Comparison of ENCODE assay signal across 16 mouse cellular contexts in genomic region chr7:49635971-49636370, GRCm38 (mm10). TPM values are rescaled to one million over a fixed set of nuclear protein-coding genes. Genes with fewer than 3 reads are reported as not detected.
DNase-seq lines count a peak whose midpoint lies in the region; ATAC-seq and TF ChIP-seq lines count a peak whose summit lies in the region.
"Had no signal": no experiment of that assay in that cellular context is flagged by ENCODE, and none has a peak within 500 bp of the region (broad histone marks: within the 10 kb centered on the region; RNA-seq: fewer than 3 reads in every experiment).

No protein-coding gene starts in this region.

- peak; percentile 49 for DNase-seq in brain, embryonic 14.5 days (ENCODE audit: low read depth)
- no peak for DNase-seq in forebrain, embryonic 14.5 days (ENCODE audit: low spot score)
- DNase-seq in midbrain, embryonic 11.5 days (ENCODE audit: low spot score, missing footprints) = peak; percentile 96
- no peak for DNase-seq in urinary bladder, adult 18-20 months (ENCODE audit: low spot score in 2 of 2)
- no peak for DNase-seq in layer of hippocampus, adult 8-10 months (ENCODE audit: low spot score in 2 of 2)
- DNase-seq in frontal cortex, postnatal 10 days (ENCODE audit: low spot score in 2 of 2) = no peak
- DNase-seq: gastrocnemius, postnatal 25 days; heart, postnatal 10 days; kidney, adult 9 months had no signal

- WGBS in forebrain, embryonic 14.5 days = under 1% methylated on average over 22 of the region's 22 CpGs
- WGBS in midbrain, embryonic 11.5 days = 0% methylated on average over 22 of the region's 22 CpGs

- H3K27ac ChIP-seq in forebrain, embryonic 14.5 days (ENCODE audit: low read depth, low read length) = no peak overlapping the region
- peak overlapping the region; percentile 84 for H3K27ac ChIP-seq in midbrain, embryonic 11.5 days (ENCODE audit: low read depth, low read length)
- H3K27ac ChIP-seq: layer of hippocampus, adult 2 months; lung, embryonic 15.5 days; stomach, postnatal 0 days had no signal

- H3K4me3 ChIP-seq in E14TG2a.4 (replicated peaks; ENCODE audit: low read length) = peak overlapping the region; percentile 45
- H3K4me3 ChIP-seq in forebrain, embryonic 14.5 days (ENCODE audit: low read depth, low read length) = 0 out of 2 replicates have a peak overlapping the region, but pooled peaks have one; percentile 6
- H3K4me3 ChIP-seq in midbrain, embryonic 11.5 days (ENCODE audit: low read depth, low read length) = peak overlapping the region; percentile 56
- H3K4me3 ChIP-seq: layer of hippocampus, adult 2 months; lung, embryonic 15.5 days had no signal

- H3K9ac ChIP-seq in forebrain, embryonic 14.5 days (ENCODE audit: low read length) = no peak overlapping the region
- H3K9ac ChIP-seq in midbrain, embryonic 11.5 days (ENCODE audit: low read length) = peak overlapping the region; percentile 76
- H3K9ac ChIP-seq: lung, embryonic 15.5 days had no signal

- no peak for ATAC-seq in forebrain, embryonic 14.5 days
- ATAC-seq in midbrain, embryonic 11.5 days (ENCODE audit: low FRiP score) = no peak
- ATAC-seq in activated CD4-positive, CD25-positive, alpha-beta regulatory T cell, adult 4 months = no peak

- TF ChIP-seq CTCF in E14TG2a.4 (conservative IDR thresholded peaks at IDR 0.05; ENCODE audit: low read length) = no peak
- no peak for TF ChIP-seq CTCF in brain, embryonic 14.5 days (IDR thresholded peaks at IDR 0.05; ENCODE audit: borderline replicate concordance, extremely low read depth, insufficient read depth, insufficient read length)

- peaks cover 97% of the 10 kb centered on the region for H3K27me3 ChIP-seq in E14TG2a.4 (ENCODE audit: insufficient read depth, low read length)
- H3K27me3 ChIP-seq in forebrain, embryonic 14.5 days (replicated peaks; ENCODE audit: control insufficient read depth, insufficient read depth, low read length) = peaks cover 81% of the 10 kb centered on the region
- H3K27me3 ChIP-seq in midbrain, embryonic 11.5 days (ENCODE audit: control insufficient read depth, insufficient read depth, low read length) = peaks cover 62% of the 10 kb centered on the region

- H3K4me1 ChIP-seq in E14TG2a.4 (replicated peaks; ENCODE audit: low read depth, low read length) = peaks cover 79% of the 10 kb centered on the region
- H3K4me1 ChIP-seq in forebrain, embryonic 14.5 days (ENCODE audit: control insufficient read depth, insufficient read depth, low read length) = peaks cover 20% of the 10 kb centered on the region
- H3K4me1 ChIP-seq in midbrain, embryonic 11.5 days (ENCODE audit: control insufficient read depth, insufficient read depth, low read length) = peaks cover 51% of the 10 kb centered on the region

- H3K4me2 ChIP-seq in forebrain, embryonic 14.5 days (ENCODE audit: low read length) = no peak overlapping the region
- peak overlapping the region; percentile 49 for H3K4me2 ChIP-seq in midbrain, embryonic 11.5 days

- no peak for TF ChIP-seq POLR2A in brain, embryonic 14.5 days (IDR thresholded peaks at IDR 0.05; ENCODE audit: borderline replicate concordance, extremely low read depth, insufficient read depth, insufficient read length, poor library complexity, severe bottlenecking)

- no peaks in the 10 kb centered on the region for H3K36me3 ChIP-seq in E14TG2a.4 (ENCODE audit: insufficient read depth, low read length)
- no peaks in the 10 kb centered on the region for H3K36me3 ChIP-seq in forebrain, embryonic 14.5 days (ENCODE audit: control insufficient read depth, insufficient read depth, low read length)
- no peaks in the 10 kb centered on the region for H3K36me3 ChIP-seq in midbrain, embryonic 11.5 days (ENCODE audit: control insufficient read depth, insufficient read depth, low read length)
- H3K36me3 ChIP-seq: lung, embryonic 15.5 days had no signal

- H3K9me3 ChIP-seq in E14TG2a.4 (ENCODE audit: low read length) = no peaks in the 10 kb centered on the region
- H3K9me3 ChIP-seq in forebrain, embryonic 14.5 days (replicated peaks; ENCODE audit: control insufficient read depth, low read length) = no peaks in the 10 kb centered on the region
- no peaks in the 10 kb centered on the region for H3K9me3 ChIP-seq in midbrain, embryonic 11.5 days (ENCODE audit: control insufficient read depth, low read length)
- H3K9me3 ChIP-seq: lung, embryonic 15.5 days had no signal

RNA-seq across cellular contexts. Expression of gene Dbx1, which starts 0.7 kb away (rescaled TPM):
- polyA plus RNA-seq in brain, embryonic 14.5 days (2012; rRNA removed) = 9.6 and 14.1 TPM in 2 replicates
- 3.2 and 3.8 TPM in 2 replicates for polyA plus RNA-seq in forebrain, embryonic 14.5 days (2014; fragmentation: Nextera tagmentation; extraction: Ambion mirVana)
- polyA plus RNA-seq in midbrain, embryonic 11.5 days (2014; fragmentation: Nextera tagmentation; extraction: Ambion mirVana) = 168 and 182 TPM in 2 replicates
- polyA plus RNA-seq in activated CD4-positive, CD25-positive, alpha-beta regulatory T cell, adult 4 months (2017; shearing (Covaris generic)) = not detected
- total RNA-seq in layer of hippocampus, adult 8-10 months (2022) = not detected
- total RNA-seq: gastrocnemius, postnatal 25 days; heart, postnatal 10 days; layer of hippocampus, adult 2 months; left cerebral cortex, postnatal 36 days had no signal
- polyA plus RNA-seq: lung, embryonic 15.5 days; small intestine, adult 2 months; stomach, postnatal 0 days had no signal

Comparison
In these comparisons a context has a peak if more than half of its experiments do, and no peak if none do; other contexts are left out.
1. H3K4me3 ChIP-seq: peak in every context shown above with its lines; median percentile 56 in midbrain, embryonic 11.5 days; 45 in E14TG2a.4; 6 in forebrain, embryonic 14.5 days.
2. DNase-seq: peak in brain, embryonic 14.5 days (single experiment) and midbrain, embryonic 11.5 days (single experiment); none in forebrain, embryonic 14.5 days (single experiment), urinary bladder, adult 18-20 months (0 of 2), layer of hippocampus, adult 8-10 months (0 of 2) and frontal cortex, postnatal 10 days (0 of 2).
3. RNA of gene Dbx1, which starts 0.7 kb away (polyA plus RNA-seq): 168 to 182 TPM in midbrain, embryonic 11.5 days; 9.6 to 14.1 TPM in brain, embryonic 14.5 days, 3.2 to 3.8 TPM in forebrain, embryonic 14.5 days and not detected in activated CD4-positive, CD25-positive, alpha-beta regulatory T cell, adult 4 months; every median in the first group is over 10 times any median in the second.